Mouse (Mus musculus): ENCODE results near the gene Fut2.

Fut2 gene

GRCm38 (mm10) chr7:45625481-45625880 lies 40.7 kb downstream of the Fut2 start:
- H3K36me3 ChIP-seq (ENCODE audit: control insufficient read depth, insufficient read depth, low read length, poor library complexity, severe bottlenecking) = no peaks in the 10 kb centered on the region
- no peak for DNase-seq (ENCODE audit: low read depth, low spot score)
- H3K27me3 ChIP-seq (ENCODE audit: control insufficient read depth, insufficient read depth, low read length, poor library complexity, severe bottlenecking) = no peaks in the 10 kb centered on the region

- DNase-seq (ENCODE audit: low read depth, low spot score) = no peak
- Histone ChIP-seq H3K27me3 (ENCODE audit: control insufficient read depth, insufficient read depth, low read length, poor library complexity, severe bottlenecking) (no peaks in the 10 kb centered on the region), H3K36me3 (ENCODE audit: control insufficient read depth, insufficient read depth, low read length, poor library complexity, severe bottlenecking) (no peaks in the 10 kb centered on the region)
Observed at GRCm38 (mm10) chr7:45624718-45625117, 41.5 kb downstream of the Fut2 start.

- DNase-seq (ENCODE audit: low read depth, low spot score) = no peak
- Histone ChIP-seq H3K36me3 (ENCODE audit: control insufficient read depth, insufficient read depth, low read length, poor library complexity, severe bottlenecking) (no peaks in the 10 kb centered on the region), H3K27me3 (ENCODE audit: control insufficient read depth, insufficient read depth, low read length, poor library complexity, severe bottlenecking) (no peaks in the 10 kb centered on the region)
Observed at GRCm38 (mm10) chr7:45623507-45623906, 42.7 kb downstream of the Fut2 start.

DNA sequence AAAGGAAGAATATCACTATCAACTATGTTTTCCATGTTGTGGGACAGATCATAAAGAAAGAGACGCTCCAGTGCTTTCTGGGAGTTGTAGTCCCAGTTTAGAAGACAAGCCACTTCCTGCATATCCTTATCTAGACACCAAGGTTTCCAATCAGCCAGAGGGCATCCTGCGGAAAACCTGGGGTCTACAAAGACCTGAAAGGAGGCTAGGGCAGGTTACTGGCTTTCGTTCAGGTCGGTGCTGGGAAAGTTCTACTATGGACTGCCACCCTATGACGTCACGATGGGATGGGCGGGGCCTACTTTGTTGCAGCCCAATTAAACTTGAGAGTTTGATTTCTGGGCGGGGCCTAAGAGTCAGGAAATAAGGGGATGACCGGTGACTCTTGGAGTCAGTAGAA lies 44.8 kb downstream of the Fut2 start, which contains the start of gene Izumo1:
TSS of gene Izumo1 (plus strand) at position 369 of the 400 bp plus-strand sequence.
- H3K36me3 ChIP-seq (ENCODE audit: control insufficient read depth, insufficient read depth, low read length, poor library complexity, severe bottlenecking) = no peaks in the 10 kb centered on the region
- H3K27me3 ChIP-seq (ENCODE audit: control insufficient read depth, insufficient read depth, low read length, poor library complexity, severe bottlenecking) = no peaks in the 10 kb centered on the region
- DNase-seq (ENCODE audit: low read depth, low spot score) = no peak

DNA sequence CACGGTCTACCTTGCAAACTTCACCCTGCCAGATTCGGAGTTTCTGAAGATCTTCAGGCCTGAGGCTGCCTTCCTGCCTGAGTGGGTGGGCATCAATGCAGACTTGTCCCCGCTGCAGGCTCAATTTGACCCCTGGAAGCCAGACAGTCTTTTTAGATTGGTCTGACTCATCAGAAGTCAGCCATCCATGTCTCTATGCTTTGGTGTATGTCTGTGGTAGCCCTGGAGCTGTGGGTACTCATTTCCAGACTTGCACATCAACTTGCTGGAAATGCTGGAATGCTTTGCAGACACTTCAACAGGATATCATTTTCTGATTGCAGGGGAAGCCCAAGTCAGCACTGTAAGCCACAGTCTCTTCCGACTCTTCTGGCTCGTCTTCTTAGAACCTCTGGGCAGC lies 46.6 kb downstream of the Fut2 start:
- Histone ChIP-seq H3K27me3 (ENCODE audit: control insufficient read depth, insufficient read depth, low read length, poor library complexity, severe bottlenecking) (no peaks in the 10 kb centered on the region), H3K36me3 (ENCODE audit: control insufficient read depth, insufficient read depth, low read length, poor library complexity, severe bottlenecking) (no peaks in the 10 kb centered on the region)
- no peak for DNase-seq (ENCODE audit: low read depth, low spot score)

- H3K27me3 ChIP-seq (ENCODE audit: control insufficient read depth, insufficient read depth, low read length, poor library complexity, severe bottlenecking) = no peaks in the 10 kb centered on the region
- no peak for DNase-seq (ENCODE audit: low read depth, low spot score)
- no peaks in the 10 kb centered on the region for H3K36me3 ChIP-seq (ENCODE audit: control insufficient read depth, insufficient read depth, low read length, poor library complexity, severe bottlenecking)
Observed at GRCm38 (mm10) chr7:45618316-45618715, 47.9 kb downstream of the Fut2 start.

DNA sequence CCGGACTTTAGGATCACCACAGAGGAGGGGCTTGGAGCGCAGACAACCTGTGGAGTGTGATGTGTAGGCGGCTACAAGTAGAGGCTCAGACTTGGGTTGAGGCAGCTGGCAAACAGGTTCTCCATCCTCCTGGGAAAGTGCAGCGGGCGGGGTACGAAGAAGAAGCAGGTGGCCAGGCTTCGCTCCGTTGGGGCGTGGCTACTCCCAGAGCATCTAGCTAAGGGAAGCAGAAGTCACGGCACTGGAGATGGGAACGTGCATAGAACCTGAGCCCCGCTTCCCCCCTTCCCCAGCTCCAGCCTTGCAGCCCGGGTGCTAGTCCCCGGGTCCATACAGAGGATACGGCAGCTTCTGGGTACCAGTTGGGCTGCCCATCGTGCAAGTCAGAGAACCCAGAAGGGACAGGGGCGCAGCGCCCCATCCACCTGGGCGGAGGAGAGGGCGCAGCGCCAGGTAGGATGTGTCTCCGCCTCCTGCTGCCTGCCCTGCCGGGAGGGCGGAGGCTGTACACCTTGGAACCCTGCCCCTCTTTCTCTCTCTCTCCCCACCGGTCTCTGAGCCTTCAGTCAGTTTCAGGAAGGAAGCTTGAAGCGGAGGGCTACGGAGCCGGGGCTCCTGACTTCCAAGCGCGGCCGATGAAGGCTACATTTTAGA lies 49.0 kb downstream of the Fut2 start, which contains the start of gene Fut1:
TSS of gene Fut1 (plus strand) at position 248 of the 654 bp plus-strand sequence.
- Histone ChIP-seq H3K27me3 (ENCODE audit: control insufficient read depth, insufficient read depth, low read length, poor library complexity, severe bottlenecking) (no peaks in the 10 kb centered on the region), H3K36me3 (ENCODE audit: control insufficient read depth, insufficient read depth, low read length, poor library complexity, severe bottlenecking) (no peaks in the 10 kb centered on the region)
- no peak for DNase-seq (ENCODE audit: low read depth, low spot score)

DNA sequence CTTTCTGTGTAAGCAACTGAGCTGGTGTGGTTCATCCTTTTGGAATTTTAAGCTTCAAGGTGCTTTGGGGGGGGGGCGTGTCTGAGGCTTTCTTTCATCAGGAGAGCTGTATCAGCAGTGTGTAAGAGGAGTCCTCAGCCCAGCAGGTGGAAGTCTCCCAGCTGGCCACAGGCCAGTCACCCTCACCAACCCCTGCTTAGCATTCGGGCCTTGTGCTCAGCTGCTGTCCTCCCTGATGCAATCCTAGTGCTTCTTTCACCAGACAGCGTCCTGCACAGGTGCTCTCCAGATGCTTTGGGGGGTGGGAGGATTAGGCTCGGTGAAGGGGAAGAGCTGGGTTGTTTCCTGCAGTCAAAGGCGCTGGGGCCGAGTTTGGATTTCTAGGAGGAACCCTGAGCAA lies 49.9 kb downstream of the Fut2 start:
- H3K27me3 ChIP-seq (ENCODE audit: control insufficient read depth, insufficient read depth, low read length, poor library complexity, severe bottlenecking) = no peaks in the 10 kb centered on the region
- DNase-seq (ENCODE audit: low read depth, low spot score) = no peak

DNA sequence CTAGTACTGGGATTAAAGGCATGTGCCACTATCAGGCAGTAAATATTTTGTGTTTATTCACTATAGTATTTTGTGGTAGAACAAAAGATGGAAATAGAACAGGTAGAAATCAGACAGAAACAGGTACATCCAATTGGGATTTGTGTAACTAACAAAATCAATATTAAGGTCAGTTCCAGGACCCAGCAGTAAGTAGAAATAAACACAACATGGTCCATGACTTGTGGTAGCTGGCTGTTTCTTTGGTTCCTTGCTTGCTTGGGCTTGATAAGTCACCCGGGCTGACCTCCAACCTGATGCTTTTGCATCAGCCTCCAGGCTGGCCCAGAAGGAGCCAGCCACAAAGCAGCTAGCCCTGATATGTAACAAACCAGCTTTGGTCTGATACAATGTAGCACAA lies 56.7 kb downstream of the Fut2 start:
- H3K36me3 ChIP-seq (ENCODE audit: control insufficient read depth, insufficient read depth, low read length, poor library complexity, severe bottlenecking) = no peaks in the 10 kb centered on the region
- DNase-seq (ENCODE audit: low read depth, low spot score) = no peak
- H3K27me3 ChIP-seq (ENCODE audit: control insufficient read depth, insufficient read depth, low read length, poor library complexity, severe bottlenecking) = no peaks in the 10 kb centered on the region

More for the DNA sequence above, 49.9 kb downstream of the Fut2 start:
- no peaks in the 10 kb centered on the region for H3K36me3 ChIP-seq (ENCODE audit: control insufficient read depth, insufficient read depth, low read length, poor library complexity, severe bottlenecking)

DNA sequence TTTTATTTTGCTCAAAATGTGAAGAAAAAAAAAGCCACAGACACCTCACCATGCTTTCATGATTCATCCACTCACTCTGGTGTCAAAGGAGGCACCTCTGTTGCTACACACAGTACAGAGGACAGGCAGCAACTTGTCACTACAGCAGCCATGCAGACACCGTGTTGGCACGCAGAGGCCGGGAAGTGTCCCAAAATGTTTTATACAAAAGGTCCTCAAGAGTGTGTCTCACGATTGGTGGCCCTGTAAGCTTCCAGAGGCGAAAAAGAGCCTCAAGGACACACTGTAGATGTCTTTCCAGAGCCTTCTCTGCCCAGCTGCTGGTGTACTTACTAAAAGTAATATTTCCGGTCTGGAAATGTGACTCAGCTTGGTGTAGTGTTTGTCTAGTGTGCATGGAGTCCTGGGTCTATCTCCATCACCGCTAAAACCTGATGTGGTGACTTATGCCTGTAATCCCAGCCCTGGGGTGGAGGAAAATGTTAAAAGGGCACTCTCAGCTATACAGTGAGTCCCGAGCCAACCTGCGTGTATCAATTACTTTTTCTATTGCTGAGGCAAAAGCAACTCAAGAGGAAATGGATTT lies 60.4 kb downstream of the Fut2 start:
- no peaks in the 10 kb centered on the region for H3K36me3 ChIP-seq (ENCODE audit: control insufficient read depth, insufficient read depth, low read length, poor library complexity, severe bottlenecking)
- H3K27me3 ChIP-seq (ENCODE audit: control insufficient read depth, insufficient read depth, low read length, poor library complexity, severe bottlenecking) = no peaks in the 10 kb centered on the region; the same call in 1 of the 2 replicates
- DNase-seq (ENCODE audit: low read depth, low spot score) = no peak

DNA sequence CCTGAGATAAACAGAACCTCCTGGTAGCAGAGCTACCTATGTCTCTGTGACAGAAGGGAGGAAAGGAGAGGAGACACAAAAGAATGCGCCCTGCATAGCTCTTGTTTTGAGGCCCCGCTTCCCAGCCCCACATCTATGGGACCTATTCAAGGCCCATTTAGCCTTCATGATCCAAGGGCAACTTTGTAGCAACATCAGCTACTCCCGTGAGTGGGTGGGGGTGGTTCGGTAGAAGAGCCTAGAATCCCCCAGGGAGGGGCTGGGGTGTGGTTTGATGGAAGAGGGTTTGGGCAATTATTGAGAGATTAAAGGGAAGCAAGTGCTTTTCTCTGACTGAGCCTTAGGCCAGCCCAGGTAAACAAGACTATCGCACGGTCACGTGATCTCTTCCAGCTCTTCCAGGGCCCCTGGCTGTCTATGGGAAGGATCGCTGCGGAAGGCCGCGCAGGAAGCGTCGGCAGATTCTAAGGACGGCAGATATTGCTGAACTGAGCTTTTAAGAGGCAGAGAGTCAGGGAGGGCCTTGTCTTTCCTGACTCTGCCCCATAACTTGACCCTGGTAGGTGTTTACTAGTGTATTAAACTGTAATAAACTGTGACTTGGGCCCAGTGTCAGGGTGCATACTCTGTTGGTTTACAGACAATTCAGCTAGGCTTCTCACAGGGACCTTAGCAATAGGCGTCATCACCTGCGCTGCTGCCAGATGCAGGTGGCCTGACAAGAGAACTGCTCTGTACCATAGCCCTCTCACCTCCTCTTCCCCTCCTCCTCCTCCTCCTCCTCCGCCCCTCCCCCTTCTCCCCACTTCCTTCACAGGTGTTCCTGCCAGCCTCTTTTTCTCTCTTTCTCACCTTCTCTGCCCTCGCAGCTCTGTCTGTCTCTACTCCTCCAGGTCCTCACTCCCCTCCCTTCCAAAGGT lies 67.0 kb downstream of the Fut2 start:
- DNase-seq (ENCODE audit: low read depth, low spot score) = no peak
- H3K36me3 ChIP-seq (ENCODE audit: control insufficient read depth, insufficient read depth, low read length, poor library complexity, severe bottlenecking) = no peaks in the 10 kb centered on the region
- H3K27me3 ChIP-seq (ENCODE audit: control insufficient read depth, insufficient read depth, low read length, poor library complexity, severe bottlenecking) = no peaks in the 10 kb centered on the region; the same call in 1 of the 2 replicates

All from splenic B cell, adult 2 months (primary cell).